Mouse (Mus musculus) midbrain, embryonic 11.5 days (tissue): ENCODE measurements around the gene Ogfrl1. TPM values are rescaled to one million over a fixed set of nuclear protein-coding genes. Genes with fewer than 3 reads are reported as not detected.
"Not testable (repeated sequence)": the region's sequence is repeated elsewhere in the genome, so short reads cannot be mapped to it uniquely, and the experiment has no call there.

Experiments used
- ATAC-seq: fragments of 200-750 bp; cut with Nextera tagmentation; 2 replicates; pipeline ENCODE4 v1.8.0; 2017; ENCODE audit warnings: moderate TSS enrichment, moderate library complexity; ENCODE audit not compliant: low FRiP score
- DNase-seq: peaks from one replicate; pipeline ENCODE4 v3.0.0; 2015; ENCODE audit warnings: low spot score; ENCODE audit errors: missing footprints
- H3K27ac ChIP-seq: fragments of 300-500 bp; sonication (generic); 2 replicates; pipeline ENCODE4 v1.5.1; 2014; ENCODE audit warnings: low read depth, low read length
- H3K27me3 ChIP-seq: fragments of 300-500 bp; sonication (generic); 2 replicates; pipeline ENCODE4 v1.6.1; 2014; ENCODE audit warnings: mild to moderate bottlenecking, low read length, moderate library complexity, mixed read lengths; ENCODE audit not compliant: control insufficient read depth, insufficient read depth
- H3K36me3 ChIP-seq: fragments of 300-500 bp; sonication (generic); 2 replicates; pipeline ENCODE4 v1.6.1; 2014; ENCODE audit warnings: mild to moderate bottlenecking, low read length, moderate library complexity, mixed read lengths; ENCODE audit not compliant: control insufficient read depth, insufficient read depth
- H3K4me1 ChIP-seq: fragments of 300-500 bp; sonication (generic); 2 replicates; pipeline ENCODE4 v1.6.1; 2014; ENCODE audit warnings: low read length; ENCODE audit not compliant: control insufficient read depth, insufficient read depth
- H3K4me2 ChIP-seq: fragments of 300-500 bp; sonication (generic); 2 replicates; pipeline ENCODE4 v1.6.1; 2014; ENCODE audit warnings: mild to moderate bottlenecking, moderate library complexity
- H3K4me3 ChIP-seq: fragments of 300-500 bp; sonication (generic); 2 replicates; pipeline ENCODE4 v1.5.1; 2014; ENCODE audit warnings: low read depth, low read length
- H3K9ac ChIP-seq: fragments of 300-500 bp; sonication (generic); 2 replicates; pipeline ENCODE4 v1.6.1; 2014; ENCODE audit warnings: low read length
- H3K9me3 ChIP-seq: fragments of 300-500 bp; sonication (generic); 2 replicates; pipeline ENCODE4 v1.6.1; 2016; ENCODE audit warnings: low read length; ENCODE audit not compliant: control insufficient read depth
- WGBS: fragments of 180-500 bp; shearing (Covaris S2); extraction: QIAGEN DNeasy Blood & Tissue Kit; methylation state at CpG from one replicate; pipeline ENCODE4 v1.1.7; 2014; 5-methylcytosine and 5-hydroxymethylcytosine counted together
- polyA plus RNA-seq: library from polyadenylated mRNA; unstranded; fragments of >200 nt; fragmentation: Nextera tagmentation; extraction: Ambion mirVana; gene quantifications from 2 replicates; pipeline ENCODE4 v1.2.1, GENCODE M21; 2014

Ogfrl1 gene
- polyA plus RNA-seq, 1 experiment from 2014 or later, result 11.5 TPM

DNA sequence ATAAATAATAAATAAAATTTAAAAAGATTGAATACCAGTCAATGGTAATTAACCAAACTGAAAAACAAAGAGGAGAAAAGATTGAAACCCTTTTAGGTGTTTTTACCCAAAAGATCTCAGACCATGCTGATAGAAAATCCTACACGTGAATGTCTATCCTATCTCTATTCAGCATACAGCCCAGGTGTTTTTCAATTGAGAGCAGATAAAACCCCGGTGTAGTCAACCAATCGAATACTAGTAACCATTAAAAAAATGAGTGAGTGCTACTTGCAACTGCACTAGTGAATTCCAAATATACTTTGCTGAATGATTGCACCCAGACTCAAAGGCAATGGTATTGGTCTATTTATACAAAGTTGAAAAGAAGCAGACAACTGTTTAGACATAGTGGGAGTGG is 4.8 kb upstream of the Ogfrl1 start:
- no peak overlapping the region for H3K9ac ChIP-seq
- 92% methylated on average over 3 of the region's 3 CpGs for WGBS
- H3K4me3 ChIP-seq, result no peak overlapping the region
- H3K9me3 ChIP-seq, result no peaks in the 10 kb centered on the region
- no peak for ATAC-seq
- H3K27ac ChIP-seq, result no peak overlapping the region
- no peaks in the 10 kb centered on the region for H3K27me3 ChIP-seq
- H3K4me1 ChIP-seq, result no peaks in the 10 kb centered on the region
- no peak for DNase-seq
- no peaks in the 10 kb centered on the region for H3K36me3 ChIP-seq
- no peak overlapping the region for H3K4me2 ChIP-seq

DNA sequence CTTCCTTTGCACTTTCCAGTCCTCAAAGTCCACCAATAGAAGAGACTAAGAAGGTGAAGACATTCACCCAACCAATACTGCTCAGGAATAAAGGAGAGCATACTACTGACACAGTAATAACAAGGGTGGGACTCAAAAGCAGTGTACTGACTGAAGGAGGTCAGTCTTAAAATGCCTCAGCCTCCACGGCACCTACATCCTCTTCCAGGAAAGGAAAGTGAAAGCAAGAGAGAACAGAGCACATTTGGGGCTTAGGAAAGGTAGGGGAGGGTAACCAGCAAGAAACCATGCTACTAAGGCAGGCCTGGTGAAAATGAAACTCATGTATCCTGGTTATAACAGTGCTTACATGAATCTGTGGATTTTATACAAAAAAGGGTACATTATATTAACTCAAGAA is 2.0 kb upstream of the Ogfrl1 start:
- ATAC-seq, result no peak
- H3K9me3 ChIP-seq, result no peaks in the 10 kb centered on the region
- H3K4me1 ChIP-seq, result no peaks in the 10 kb centered on the region
- H3K36me3 ChIP-seq, result no peaks in the 10 kb centered on the region
- H3K4me3 ChIP-seq, result no peak overlapping the region
- H3K27me3 ChIP-seq, result no peaks in the 10 kb centered on the region
- WGBS, result 89% methylated on average over 1 of the region's 1 CpGs
- no peak overlapping the region for H3K9ac ChIP-seq
- H3K4me2 ChIP-seq, result no peak overlapping the region
- no peak for DNase-seq
- no peak overlapping the region for H3K27ac ChIP-seq

DNA sequence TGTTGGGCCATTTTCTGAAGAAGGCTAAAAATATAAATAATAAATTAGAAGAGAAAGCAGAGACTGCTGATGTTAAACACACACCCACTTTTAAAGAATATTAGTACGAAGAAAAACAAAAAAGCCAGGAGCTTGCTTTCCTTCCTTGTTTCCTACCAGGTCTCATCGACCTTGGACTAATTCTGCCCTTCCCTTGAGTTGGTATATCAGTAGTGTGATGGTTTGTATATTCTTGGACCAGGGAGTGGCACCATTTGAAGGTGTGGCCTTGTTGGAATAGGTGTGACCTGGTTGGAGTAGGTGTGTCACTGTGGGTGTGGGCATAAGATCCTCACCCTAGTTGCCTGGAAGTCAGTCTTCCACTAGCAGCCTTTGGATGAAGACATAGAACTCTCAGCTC is 3.2 kb downstream of the Ogfrl1 start:
- not testable (repeated sequence) for ATAC-seq, H3K27ac ChIP-seq, H3K9me3 ChIP-seq, H3K36me3 ChIP-seq, H3K4me2 ChIP-seq, H3K4me3 ChIP-seq, H3K27me3 ChIP-seq, H3K9ac ChIP-seq, H3K4me1 ChIP-seq, DNase-seq
- WGBS, result 76% methylated on average over 2 of the region's 2 CpGs

DNA sequence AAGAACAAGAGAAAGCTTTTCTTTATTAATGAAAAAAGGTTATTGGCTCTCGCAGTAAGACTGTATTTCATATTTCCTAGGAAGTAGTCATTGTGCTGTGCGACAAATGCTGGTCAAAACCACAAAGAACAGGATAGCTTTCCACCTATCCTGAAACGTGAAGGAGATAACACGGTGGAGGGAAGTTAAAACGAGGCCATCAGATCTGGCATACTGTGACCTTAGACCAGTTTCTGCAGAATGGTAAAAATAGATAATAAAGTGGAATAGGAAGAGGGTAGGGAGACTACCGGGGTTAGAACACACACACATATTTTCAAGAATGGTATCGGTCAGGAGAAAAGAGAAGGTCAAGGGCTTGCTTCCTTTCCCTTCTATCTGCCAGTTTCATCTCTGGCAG is 5.8 kb downstream of the Ogfrl1 start:
- Histone ChIP-seq H3K4me2 (no peak overlapping the region), H3K9ac (no peak overlapping the region), H3K4me3 (no peak overlapping the region), H3K4me1 (no peaks in the 10 kb centered on the region), H3K36me3 (no peaks in the 10 kb centered on the region), H3K27me3 (no peaks in the 10 kb centered on the region), H3K9me3 (no peaks in the 10 kb centered on the region), H3K27ac (no peak overlapping the region)
- no peak for ATAC-seq
- no peak for DNase-seq
- 91% methylated on average over 7 of the region's 7 CpGs for WGBS

DNA sequence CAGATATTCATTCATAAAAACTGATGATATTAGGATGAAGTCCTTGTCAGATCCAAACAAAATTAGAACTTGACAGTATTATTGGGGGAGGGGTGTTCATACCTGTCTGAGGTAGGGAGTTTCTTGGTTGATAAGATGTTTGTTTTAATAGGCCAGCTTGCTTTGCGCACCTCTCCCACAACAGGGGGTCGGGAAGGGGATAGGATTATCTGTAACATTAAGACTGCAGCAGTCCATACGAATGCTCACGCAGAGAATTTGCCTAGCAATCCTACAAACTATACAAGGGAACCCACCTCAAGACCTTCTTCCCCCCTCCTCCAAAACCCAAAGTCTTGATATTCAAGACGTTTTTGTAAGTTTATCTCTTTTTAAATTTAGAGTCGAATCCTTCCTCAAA is 13.2 kb downstream of the Ogfrl1 start:
- ATAC-seq, result no peak
- H3K27ac ChIP-seq, result no peak overlapping the region
- peaks cover 2% of the 10 kb centered on the region; the same call in 1 of the 2 replicates for H3K27me3 ChIP-seq
- no peaks in the 10 kb centered on the region for H3K36me3 ChIP-seq
- H3K9me3 ChIP-seq, result no peaks in the 10 kb centered on the region
- H3K4me1 ChIP-seq, result peaks cover 10% of the 10 kb centered on the region; the same call in 1 of the 2 replicates
- whole genome bisulfite sequencing, result 75% methylated on average over 6 of the region's 6 CpGs
- no peak overlapping the region for H3K4me2 ChIP-seq
- DNase-seq, result no peak
- no peak overlapping the region for H3K4me3 ChIP-seq
- no peak overlapping the region for H3K9ac ChIP-seq

DNA sequence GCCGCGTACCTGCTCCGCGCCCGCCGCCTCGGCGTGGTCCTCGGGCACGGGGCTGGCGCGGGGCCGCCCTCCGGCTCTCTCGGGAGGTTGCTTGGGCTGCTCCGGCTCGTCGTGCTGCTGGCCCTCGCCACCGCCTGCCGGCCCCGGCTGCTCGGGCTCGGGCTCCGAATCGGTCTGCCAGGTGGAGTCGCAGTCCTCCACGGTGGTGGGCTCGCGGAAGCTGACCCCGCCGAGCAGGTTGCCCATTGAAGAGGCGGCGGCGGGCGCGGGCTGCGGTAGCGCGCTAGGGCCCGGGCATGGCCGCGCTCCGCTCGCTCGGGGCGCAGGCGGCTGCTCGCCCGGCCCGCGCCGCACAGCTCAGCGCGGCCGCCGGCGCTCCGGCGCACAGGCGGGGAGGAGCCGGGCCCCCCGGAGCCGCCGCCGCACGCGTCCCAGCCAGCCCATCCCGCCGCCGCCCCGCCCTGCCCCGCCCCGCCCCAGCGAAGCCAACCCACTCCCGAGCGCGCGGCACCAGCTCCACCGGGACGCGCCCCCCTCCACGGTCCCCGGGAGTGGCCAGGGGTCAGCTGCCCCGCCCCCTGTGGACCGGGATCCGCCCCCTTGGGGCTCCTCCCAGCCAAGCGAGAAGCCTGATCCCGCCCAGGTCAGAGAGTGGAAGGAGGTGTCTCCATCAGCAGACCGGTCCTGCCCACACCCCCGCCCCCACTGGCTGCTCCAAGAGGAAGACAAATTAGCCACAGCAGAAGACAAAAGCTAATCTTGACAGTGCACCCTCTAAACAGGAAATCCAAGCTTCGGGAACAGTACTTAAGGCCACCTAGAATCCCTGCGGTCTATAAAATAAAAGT is 14.5 kb downstream of the Ogfrl1 start:
- H3K4me1 ChIP-seq, result peaks cover 10% of the 10 kb centered on the region; the same call in 1 of the 2 replicates
- peak overlapping the region; percentile 40; the same call in 1 of the 2 replicates for H3K27ac ChIP-seq
- WGBS, result under 1% methylated on average over 56 of the region's 93 CpGs
- ATAC-seq (peak; percentile 98), DNase-seq (peak; percentile 98)
- H3K9ac ChIP-seq, result peak overlapping the region; percentile 83
- H3K4me3 ChIP-seq, result peak overlapping the region; percentile 74
- peak overlapping the region; percentile 92 for H3K4me2 ChIP-seq
- peaks cover 2% of the 10 kb centered on the region; the same call in 1 of the 2 replicates for H3K27me3 ChIP-seq
- H3K36me3 ChIP-seq, result no peaks in the 10 kb centered on the region
- H3K9me3 ChIP-seq, result no peaks in the 10 kb centered on the region

DNA sequence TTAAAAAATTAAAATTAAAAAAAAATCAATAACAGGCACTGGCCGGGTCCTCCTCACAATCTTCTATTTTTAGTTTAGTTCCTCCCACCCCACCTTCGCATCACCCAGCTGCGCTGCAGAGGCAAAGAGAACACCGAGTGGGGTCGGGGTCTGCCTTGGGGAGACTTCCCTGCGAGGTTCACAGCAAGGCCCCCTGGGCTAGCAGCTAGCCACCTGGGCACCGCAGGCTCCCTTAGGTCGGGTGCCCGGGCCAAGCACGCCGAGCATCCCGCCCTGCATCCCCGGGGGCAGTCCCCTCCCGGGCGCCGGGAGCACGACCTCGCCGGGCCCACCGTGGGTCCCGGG is 15.1 kb downstream of the Ogfrl1 start:
- Histone ChIP-seq H3K4me1 (peaks cover 10% of the 10 kb centered on the region; the same call in 1 of the 2 replicates), H3K27me3 (peaks cover 2% of the 10 kb centered on the region; the same call in 1 of the 2 replicates), H3K9me3 (no peaks in the 10 kb centered on the region), H3K27ac (peak overlapping the region; percentile 40; the same call in 1 of the 2 replicates), H3K4me3 (peak overlapping the region; percentile 74), H3K4me2 (peak overlapping the region; percentile 92), H3K9ac (peak overlapping the region; percentile 83), H3K36me3 (no peaks in the 10 kb centered on the region)
- WGBS, result under 1% methylated on average over 15 of the region's 21 CpGs
- no peak for DNase-seq
- no peak for ATAC-seq

DNA sequence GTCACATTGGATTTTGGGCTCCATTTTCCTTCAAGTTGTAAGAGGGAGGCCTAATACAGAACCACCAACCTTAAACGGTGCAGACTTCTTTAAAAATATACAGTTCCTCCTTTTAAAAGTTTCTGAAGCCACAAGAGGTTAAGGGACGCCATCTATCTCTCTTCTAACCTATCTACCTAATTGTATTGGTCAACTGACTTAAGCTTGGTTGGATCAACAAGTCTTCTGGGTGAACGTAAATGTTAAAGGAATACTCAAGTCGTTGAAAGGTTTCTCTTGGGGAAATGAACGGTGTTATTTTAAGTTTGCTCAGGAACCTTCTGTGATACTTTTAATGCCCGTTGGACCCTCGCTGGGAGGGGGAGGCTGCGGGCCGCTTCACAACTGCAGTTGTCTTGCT is 15.5 kb downstream of the Ogfrl1 start:
- no peaks in the 10 kb centered on the region for H3K9me3 ChIP-seq
- H3K4me1 ChIP-seq, result peaks cover 10% of the 10 kb centered on the region; the same call in 1 of the 2 replicates
- H3K36me3 ChIP-seq, result no peaks in the 10 kb centered on the region
- ATAC-seq (no peak), DNase-seq (peak; percentile 87)
- peaks cover 2% of the 10 kb centered on the region; the same call in 1 of the 2 replicates for H3K27me3 ChIP-seq
- peak overlapping the region; percentile 83; the same call in 1 of the 2 replicates for H3K9ac ChIP-seq
- 16% methylated on average over 9 of the region's 9 CpGs for WGBS
- H3K4me2 ChIP-seq, result peak overlapping the region; percentile 92
- H3K4me3 ChIP-seq, result peak overlapping the region; percentile 74
- H3K27ac ChIP-seq, result no peak overlapping the region

DNA sequence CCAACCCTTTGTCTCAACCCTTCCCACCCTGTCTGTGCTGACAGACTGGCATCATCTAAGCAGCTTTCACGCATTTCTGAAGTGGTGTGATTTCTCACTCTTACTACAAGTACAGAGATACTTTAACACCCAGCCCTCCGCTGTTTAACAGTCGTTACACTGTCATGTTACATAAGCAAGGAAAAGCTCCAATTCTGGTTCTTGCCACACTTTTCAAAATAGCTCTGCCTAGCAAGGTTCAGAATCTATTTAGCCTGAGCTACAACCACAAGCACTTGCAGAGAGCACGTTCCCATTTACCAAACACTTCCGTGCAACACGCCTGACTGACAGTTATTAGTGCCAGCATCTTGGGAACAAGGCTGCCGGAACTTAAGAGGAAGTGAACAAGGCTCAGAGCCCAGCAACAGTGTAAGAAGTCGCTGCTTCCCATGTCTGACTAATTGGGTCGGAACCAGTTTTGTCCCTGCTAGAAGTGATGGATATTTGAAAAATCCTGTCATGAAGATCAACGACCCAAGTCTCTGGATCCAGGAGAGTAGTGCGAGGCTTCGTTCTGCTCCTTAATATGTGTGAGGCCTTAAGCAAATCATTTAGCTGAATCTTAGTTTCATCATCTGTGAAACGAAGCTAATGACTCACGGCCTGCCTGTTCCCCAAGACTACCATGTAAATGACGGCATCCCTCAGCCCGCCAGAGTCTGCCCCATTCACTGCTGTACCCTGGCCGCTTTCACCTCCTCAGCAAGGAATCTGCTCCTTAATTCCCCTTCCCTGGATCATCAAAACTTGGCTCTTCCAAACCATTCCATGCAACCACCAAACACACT is 17.4 kb downstream of the Ogfrl1 start:
- no peak for DNase-seq
- H3K4me1 ChIP-seq, result peaks cover 10% of the 10 kb centered on the region; the same call in 1 of the 2 replicates
- no peak overlapping the region for H3K4me3 ChIP-seq
- H3K27me3 ChIP-seq, result peaks cover 2% of the 10 kb centered on the region; the same call in 1 of the 2 replicates
- ATAC-seq, result no peak
- no peak overlapping the region for H3K9ac ChIP-seq
- H3K4me2 ChIP-seq, result no peak overlapping the region
- no peak overlapping the region for H3K27ac ChIP-seq
- no peaks in the 10 kb centered on the region for H3K36me3 ChIP-seq
- 82% methylated on average over 17 of the region's 17 CpGs for WGBS
- no peaks in the 10 kb centered on the region for H3K9me3 ChIP-seq
